Mouse (Mus musculus) neural tube, embryonic 11.5 days (tissue): ENCODE data around the gene Serpina7. TPM values are rescaled to one million over a fixed set of nuclear protein-coding genes. Genes with fewer than 3 reads are reported as not detected.

Experiments
- ATAC-seq: fragments of 200-750 bp; cut with Nextera tagmentation; 2 replicates; pipeline ENCODE4 v1.8.0; 2017; ENCODE audit warnings: moderate number of reproducible peaks, mild to moderate bottlenecking, moderate TSS enrichment, moderate library complexity; ENCODE audit not compliant: insufficient read depth, low FRiP score, low TSS enrichment
- DNase-seq: peaks from one replicate; pipeline ENCODE4 v3.0.0-alpha.2; 2015; ENCODE audit warnings: low spot score
- H3K27ac ChIP-seq: fragments of 300-500 bp; sonication (generic); 2 replicates; pipeline ENCODE4 v1.5.1; 2014; ENCODE audit warnings: low read depth, mild to moderate bottlenecking, low read length
- H3K27me3 ChIP-seq: fragments of 300-500 bp; sonication (generic); 2 replicates; pipeline ENCODE4 v1.6.1; 2014; ENCODE audit warnings: mild to moderate bottlenecking, low read length, mixed read lengths; ENCODE audit not compliant: control insufficient read depth, insufficient read depth
- H3K36me3 ChIP-seq: fragments of 300-500 bp; sonication (generic); 2 replicates; pipeline ENCODE4 v1.6.1; 2014; ENCODE audit warnings: mild to moderate bottlenecking, low read length, moderate library complexity, mixed read lengths; ENCODE audit not compliant: control insufficient read depth, insufficient read depth
- H3K4me1 ChIP-seq: fragments of 300-500 bp; sonication (generic); 2 replicates; pipeline ENCODE4 v1.6.1; 2014; ENCODE audit warnings: low read length, mixed read lengths; ENCODE audit not compliant: control insufficient read depth, insufficient read depth
- H3K4me2 ChIP-seq: fragments of 300-500 bp; sonication (generic); 2 replicates; pipeline ENCODE4 v1.6.1; 2014; ENCODE audit warnings: low read depth, mild to moderate bottlenecking, moderate library complexity
- H3K4me3 ChIP-seq: fragments of 300-500 bp; sonication (generic); 2 replicates; pipeline ENCODE4 v1.5.1; 2014; ENCODE audit warnings: low read depth, low read length
- H3K9ac ChIP-seq: fragments of 300-500 bp; sonication (generic); 2 replicates; pipeline ENCODE4 v1.6.1; 2014; ENCODE audit warnings: mild to moderate bottlenecking, low read length
- H3K9me3 ChIP-seq: fragments of 300-500 bp; sonication (generic); 2 replicates; pipeline ENCODE4 v1.6.1; 2016; ENCODE audit warnings: low read length; ENCODE audit not compliant: control insufficient read depth
- WGBS: fragments of 180-500 bp; shearing (Covaris S2); extraction: QIAGEN DNeasy Blood & Tissue Kit; methylation state at CpG from one replicate; pipeline ENCODE4 v1.1.7; 2014; 5-methylcytosine and 5-hydroxymethylcytosine counted together
- polyA plus RNA-seq: library from polyadenylated mRNA; unstranded; fragments of >200 nt; fragmentation: Nextera tagmentation; extraction: Ambion mirVana; gene quantifications from 2 replicates; pipeline ENCODE4 v1.2.1, GENCODE M21; 2014

Serpina7 gene
- polyA plus RNA-seq, 1 experiment from 2014 or later: 0.20 TPM

- 85% methylated on average over 2 of the region's 2 CpGs for WGBS
- Histone ChIP-seq H3K9me3 (no peaks in the 10 kb centered on the region), H3K9ac (no peak overlapping the region), H3K36me3 (no peaks in the 10 kb centered on the region), H3K4me2 (no peak overlapping the region), H3K4me3 (no peak overlapping the region), H3K27ac (no peak overlapping the region), H3K27me3 (no peaks in the 10 kb centered on the region), H3K4me1 (no peaks in the 10 kb centered on the region)
- ATAC-seq (no peak), DNase-seq (no peak)
Observed at GRCm38 (mm10) chrX:139039314-139039713, 45.7 kb downstream of the Serpina7 start.

- Histone ChIP-seq H3K4me1 (no peaks in the 10 kb centered on the region), H3K4me3 (no peak overlapping the region), H3K27ac (no peak overlapping the region), H3K36me3 (no peaks in the 10 kb centered on the region), H3K9ac (no peak overlapping the region), H3K27me3 (no peaks in the 10 kb centered on the region), H3K4me2 (no peak overlapping the region), H3K9me3 (no peaks in the 10 kb centered on the region)
- ATAC-seq (no peak), DNase-seq (no peak)
- 95% methylated on average over 1 of the region's 1 CpGs for WGBS
Observed at GRCm38 (mm10) chrX:139037666-139038065, 47.4 kb downstream of the Serpina7 start.

Other genes with a start within 250 kb of the Serpina7 start
- 6.6 and 7.8 TPM in 2 replicates for gene Nrk, start 170.8 kb downstream of the Serpina7 start, polyA plus RNA-seq
- gene 4930513O06Rik, start 1.0 kb upstream of the Serpina7 start, polyA plus RNA-seq: not detected in 2 replicates
- not detected in 2 replicates for gene 4933428M09Rik, start 94.0 kb upstream of the Serpina7 start, polyA plus RNA-seq
- 17.7 and 23.0 TPM in 2 replicates for gene Mum1l1, start 124.8 kb upstream of the Serpina7 start, polyA plus RNA-seq
- gene Trap1a, start 248.4 kb upstream of the Serpina7 start, polyA plus RNA-seq: 0.20 and 0.52 TPM in 2 replicates